Mouse (Mus musculus) G1E (cell line): Measurements from ENCODE around the gene Msh5. TPM values are rescaled to one million over a fixed set of nuclear protein-coding genes. Genes with fewer than 3 reads are reported as not detected.
"Not testable (repeated sequence)": the region's sequence is repeated elsewhere in the genome, so short reads cannot be mapped to it uniquely, and the experiment has no call there.

Experiments
- ATAC-seq: 2 replicates; pipeline ENCODE4 v1.8.0; 2016; ENCODE audit warnings: mild to moderate bottlenecking; ENCODE audit not compliant: insufficient number of reproducible peaks, poor library complexity, low FRiP score, severe bottlenecking; ENCODE audit errors: extremely low read depth
- DNase-seq: peaks from one replicate; pipeline ENCODE4 v3.0.0; 2012; ENCODE audit warnings: low spot score
- H3K27me3 ChIP-seq: 2 replicates; pipeline ENCODE4 v1.6.1; 2012; ENCODE audit warnings: mild to moderate bottlenecking, low read length, inconsistent platforms; ENCODE audit not compliant: insufficient read depth
- H3K36me3 ChIP-seq: replicated peaks from 2 replicates; pipeline ENCODE3; 2012; ENCODE audit warnings: mild to moderate bottlenecking, inconsistent platforms
- H3K4me1 ChIP-seq: 2 replicates; pipeline ENCODE4 v1.6.1; 2012; ENCODE audit warnings: low read depth, low read length, inconsistent platforms, mixed read lengths; ENCODE audit not compliant: insufficient read depth
- H3K4me3 ChIP-seq: 2 replicates; pipeline ENCODE4 v1.5.1; 2012; ENCODE audit warnings: low read depth, mild to moderate bottlenecking, inconsistent platforms, low read length, moderate library complexity, mixed read lengths
- H3K9me3 ChIP-seq: replicated peaks from 2 replicates; pipeline ENCODE4 v1.6.1; 2012; ENCODE audit warnings: inconsistent platforms
- CTCF ChIP-seq: IDR thresholded peaks from 2 replicates; pipeline ENCODE4 v1.5.1; 2012; ENCODE audit warnings: low read depth, low read length, inconsistent platforms, mixed read lengths
- GATA1 ChIP-seq: IDR thresholded peaks from 2 replicates; pipeline ENCODE4 v1.6.1; 2012; ENCODE audit warnings: borderline replicate concordance, low read length, inconsistent platforms, mixed read lengths
- GATA2 ChIP-seq: IDR thresholded peaks from 2 replicates; pipeline ENCODE4 v1.6.1; 2012; ENCODE audit warnings: low read depth, low read length, inconsistent platforms, borderline replicate concordance
- POLR2AphosphoS5 ChIP-seq: IDR thresholded peaks from 2 replicates; pipeline ENCODE4 v1.6.1; 2012; ENCODE audit warnings: low read depth, low read length, inconsistent platforms; ENCODE audit not compliant: insufficient replicate concordance
- TAL1 ChIP-seq: conservative IDR thresholded peaks from 2 replicates; pipeline ENCODE4 v1.6.1; 2012; ENCODE audit warnings: low read depth, low read length, inconsistent platforms, mixed read lengths
- polyA plus RNA-seq: library from polyadenylated mRNA; stranded (reverse); fragments of >175 nt; gene quantifications from 2 replicates; pipeline ENCODE4 v1.2.3, GENCODE M21; 2012
- total RNA-seq, 2 experiments: library from RNA; stranded (forward) in 1 of 2; stranded (reverse) in 1 of 2; fragments of 200-1000 nt in 1 of 2; fragments of >200 nt in 1 of 2; fragmentation: Nextera tagmentation in 1 of 2; gene quantifications; 2 replicates each; pipeline ENCODE4 v1.2.3; 2014 to 2017

Gene Msh5
- total and polyA plus RNA-seq, 3 experiments, result 11.5 to 41.7 (median 11.8) TPM

- no peaks in the 10 kb centered on the region for H3K9me3 ChIP-seq
- peaks cover 94% of the 10 kb centered on the region for H3K4me1 ChIP-seq
- TF ChIP-seq CTCF (no peak), TAL1 (no peak), GATA1 (no peak), POLR2AphosphoS5 (no peak), GATA2 (no peak)
- ATAC-seq, result no peak
- peak; percentile 28 for DNase-seq
- H3K36me3 ChIP-seq, result peaks cover 84% of the 10 kb centered on the region
- peak within 1 kb of the TSS; percentile 49; the same call in 1 of the 2 replicates for H3K4me3 ChIP-seq
- no peaks in the 10 kb centered on the region; the same call in 1 of the 2 replicates for H3K27me3 ChIP-seq
These were observed 30.2 kb downstream of the Msh5 start, which contains the start of gene Vwa7 for GRCm38 (mm10) chr17:35016376-35016775. Vwa7 (plus strand) TSS chr17:35016579.

- Histone ChIP-seq H3K4me1 (peaks cover 94% of the 10 kb centered on the region), H3K27me3 (no peaks in the 10 kb centered on the region; the same call in 1 of the 2 replicates), H3K4me3 (peak overlapping the region; percentile 49; the same call in 1 of the 2 replicates), H3K36me3 (peaks cover 94% of the 10 kb centered on the region), H3K9me3 (no peaks in the 10 kb centered on the region)
- ATAC-seq, result no peak
- no peak for TF ChIP-seq GATA1
- TF ChIP-seq CTCF, result no peak
- TF ChIP-seq GATA2, result no peak
- no peak for TF ChIP-seq POLR2AphosphoS5
- TF ChIP-seq TAL1, result no peak
- DNase-seq, result no peak
These were observed 31.2 kb downstream of the Msh5 start for GRCm38 (mm10) chr17:35015296-35015695.

DNA sequence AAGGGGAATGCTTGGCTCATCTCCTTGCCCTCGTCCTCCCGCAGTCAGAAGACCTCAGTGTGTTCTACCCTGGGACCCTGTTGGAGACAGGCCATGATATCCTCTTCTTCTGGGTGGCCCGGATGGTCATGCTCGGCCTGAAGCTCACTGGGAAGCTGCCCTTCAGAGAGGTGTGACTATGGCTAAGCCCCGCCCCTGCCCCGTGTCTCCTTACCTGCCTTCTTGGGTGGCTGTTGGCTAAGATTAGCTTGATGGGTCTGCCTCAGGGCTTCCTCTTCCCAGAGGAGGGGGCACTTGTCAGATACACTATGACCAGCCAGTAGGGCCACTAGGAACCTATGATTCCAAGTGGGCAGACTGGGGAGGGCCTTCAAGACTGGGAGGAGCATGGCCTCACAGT, 33.3 kb downstream of the Msh5 start:
- Histone ChIP-seq H3K27me3 (no peaks in the 10 kb centered on the region; the same call in 1 of the 2 replicates), H3K4me1 (peaks cover 89% of the 10 kb centered on the region), H3K9me3 (no peaks in the 10 kb centered on the region), H3K4me3 (no peak overlapping the region), H3K36me3 (peaks cover 98% of the 10 kb centered on the region)
- ATAC-seq, result no peak
- TF ChIP-seq TAL1 (no peak), CTCF (no peak)
- no peak for DNase-seq

GRCm38 (mm10) chr17:35012430-35012829, 34.1 kb downstream of the Msh5 start:
- H3K4me3 ChIP-seq, result no peak overlapping the region
- H3K27me3 ChIP-seq, result no peaks in the 10 kb centered on the region; the same call in 1 of the 2 replicates
- ATAC-seq, result no peak
- TF ChIP-seq GATA2 (no peak), TAL1 (no peak), POLR2AphosphoS5 (no peak)
- H3K9me3 ChIP-seq, result no peaks in the 10 kb centered on the region
- H3K36me3 ChIP-seq, result peaks cover 99% of the 10 kb centered on the region
- no peak for DNase-seq
- peaks cover 88% of the 10 kb centered on the region for H3K4me1 ChIP-seq

- H3K9me3 ChIP-seq, result no peaks in the 10 kb centered on the region
- TF ChIP-seq POLR2AphosphoS5 (no peak), GATA1 (no peak), CTCF (no peak), GATA2 (no peak), TAL1 (no peak)
- peaks cover 98% of the 10 kb centered on the region for H3K36me3 ChIP-seq
- ATAC-seq (no peak), DNase-seq (no peak)
- no peak overlapping the region for H3K4me3 ChIP-seq
- H3K4me1 ChIP-seq, result peaks cover 84% of the 10 kb centered on the region
- no peaks in the 10 kb centered on the region; the same call in 1 of the 2 replicates for H3K27me3 ChIP-seq
These were observed 35.1 kb downstream of the Msh5 start for GRCm38 (mm10) chr17:35011440-35011839.

DNA sequence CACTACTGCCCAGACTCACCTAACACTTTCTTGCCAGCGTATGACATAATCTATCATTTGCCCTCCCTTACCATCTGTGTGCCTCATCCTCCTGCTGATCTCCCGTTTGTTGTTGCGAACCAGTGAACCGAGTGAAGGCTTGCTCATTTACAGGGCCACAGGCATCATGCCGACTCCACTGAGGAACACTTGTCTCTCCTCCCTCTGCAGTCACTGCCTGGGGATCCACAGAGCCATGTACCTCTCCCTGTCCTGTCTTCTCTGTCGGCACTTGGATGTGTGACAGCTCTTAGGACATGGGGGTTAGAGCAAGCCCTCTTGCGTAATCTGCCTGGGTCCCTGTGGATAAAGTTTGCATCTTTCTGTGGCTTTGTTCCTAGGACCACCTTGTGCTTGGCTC, 37.0 kb downstream of the Msh5 start:
- no peaks in the 10 kb centered on the region for H3K9me3 ChIP-seq
- no peak for DNase-seq
- peaks cover 94% of the 10 kb centered on the region for H3K36me3 ChIP-seq
- TF ChIP-seq GATA2, result no peak
- no peak for TF ChIP-seq GATA1
- H3K4me1 ChIP-seq, result peaks cover 79% of the 10 kb centered on the region
- H3K4me3 ChIP-seq, result no peak overlapping the region
- ATAC-seq, result no peak
- peaks cover 3% of the 10 kb centered on the region; the same call in 1 of the 2 replicates for H3K27me3 ChIP-seq

DNA sequence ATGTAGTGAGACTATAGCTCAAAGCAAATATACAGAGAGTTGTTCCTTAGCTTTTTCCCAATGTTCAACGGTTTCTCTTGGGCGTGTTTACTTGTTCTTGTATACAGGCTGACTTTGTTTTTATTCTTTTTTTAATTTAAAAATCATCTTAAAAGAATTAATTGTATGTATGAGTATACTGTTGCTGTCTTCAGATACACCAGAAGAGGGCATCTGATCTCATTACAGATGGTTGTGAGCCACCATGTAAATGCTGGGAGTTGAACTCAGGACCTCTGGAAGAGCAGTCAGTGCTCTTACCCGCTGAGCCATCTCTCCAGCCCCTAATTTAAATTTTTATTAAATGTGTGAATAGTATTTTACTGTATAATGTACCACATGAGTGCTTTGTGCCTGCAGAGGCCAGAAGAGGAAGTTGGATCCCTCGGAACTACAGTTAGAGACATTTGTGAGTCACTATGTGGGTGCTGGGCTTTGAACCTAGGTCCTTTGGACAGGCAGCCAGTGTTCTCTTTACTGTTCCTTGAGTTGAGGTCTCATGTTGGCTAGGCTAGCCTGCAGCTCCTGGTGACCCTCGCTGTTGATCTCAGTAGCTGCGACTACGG, 39.1 kb downstream of the Msh5 start:
- H3K4me3 ChIP-seq, result no peak overlapping the region
- peaks cover 3% of the 10 kb centered on the region; the same call in 1 of the 2 replicates for H3K27me3 ChIP-seq
- H3K36me3 ChIP-seq, result peaks cover 89% of the 10 kb centered on the region
- DNase-seq (no peak), ATAC-seq (no peak)
- no peaks in the 10 kb centered on the region for H3K9me3 ChIP-seq
- H3K4me1 ChIP-seq, result peaks cover 79% of the 10 kb centered on the region
- TF ChIP-seq GATA1 (no peak), TAL1 (no peak), POLR2AphosphoS5 (no peak), CTCF (no peak), GATA2 (no peak)

- H3K36me3 ChIP-seq, result peaks cover 77% of the 10 kb centered on the region
- ATAC-seq, H3K27me3 ChIP-seq, DNase-seq, H3K9me3 ChIP-seq: not testable (repeated sequence)
- H3K4me3 ChIP-seq, result peak overlapping the region; percentile 72; the same call in 1 of the 2 replicates
- peaks cover 77% of the 10 kb centered on the region for H3K4me1 ChIP-seq
These were observed 40.6 kb downstream of the Msh5 start for GRCm38 (mm10) chr17:35005902-35006301.
